Mouse (Mus musculus) ES-Bruce4 (cell line): Measurements from ENCODE around the gene Crtc3. TPM values are rescaled to one million over a fixed set of nuclear protein-coding genes. Genes with fewer than 3 reads are reported as not detected.

Experiments used
- H3K27ac ChIP-seq: 2 replicates; pipeline ENCODE4 v1.5.1; 2012; ENCODE audit warnings: low read length, inconsistent platforms; ENCODE audit not compliant: insufficient read depth
- H3K27me3 ChIP-seq: 2 replicates; pipeline ENCODE4 v1.6.1; 2012; ENCODE audit warnings: mild to moderate bottlenecking, low read length, inconsistent platforms; ENCODE audit not compliant: control insufficient read depth, poor library complexity, insufficient read depth, severe bottlenecking
- H3K36me3 ChIP-seq: 2 replicates; pipeline ENCODE4 v1.6.1; 2012; ENCODE audit warnings: inconsistent platforms, mild to moderate bottlenecking, low read length, moderate library complexity; ENCODE audit not compliant: control insufficient read depth, poor library complexity, insufficient read depth, severe bottlenecking
- H3K4me1 ChIP-seq: one replicate; pipeline ENCODE4 v1.8.1; 2011; ENCODE audit warnings: low read length; ENCODE audit not compliant: control insufficient read depth, insufficient read depth
- H3K4me3 ChIP-seq: 2 replicates; pipeline ENCODE4 v1.5.1; 2011; ENCODE audit warnings: low read depth, mild to moderate bottlenecking, low read length
- H3K9ac ChIP-seq: 2 replicates; pipeline ENCODE4 v1.6.1; 2012; ENCODE audit warnings: low read depth, mild to moderate bottlenecking, inconsistent platforms; ENCODE audit not compliant: poor library complexity, severe bottlenecking
- H3K9me3 ChIP-seq: replicated peaks from 2 replicates; pipeline ENCODE4 v1.6.1; 2012; ENCODE audit warnings: mild to moderate bottlenecking, low read length, inconsistent platforms; ENCODE audit not compliant: control insufficient read depth, poor library complexity, insufficient read depth, severe bottlenecking
- CTCF ChIP-seq: IDR thresholded peaks from one replicate; pipeline ENCODE4 v1.8.1; 2011; ENCODE audit warnings: low read depth, low read length
- EP300 ChIP-seq: IDR thresholded peaks from 2 replicates; pipeline ENCODE4 v1.6.1; 2011; ENCODE audit warnings: low read depth, low read length; ENCODE audit not compliant: insufficient read depth
- POLR2A ChIP-seq: IDR thresholded peaks from one replicate; pipeline ENCODE4 v1.8.1; 2011; ENCODE audit warnings: low read length; ENCODE audit not compliant: insufficient read depth
- polyA plus RNA-seq: library from polyadenylated mRNA; stranded (reverse); fragments of >200 nt; gene quantifications from 2 replicates; pipeline ENCODE4 v1.2.4, GENCODE M21; 2011; ENCODE audit warnings: low read depth; ENCODE audit not compliant: missing spikeins, insufficient read depth, insufficient read length

The Crtc3 gene
- 8.0 and 11.0 TPM in 2 replicates for polyA plus RNA-seq

GRCm38 (mm10) chr7:80688556-80689220 lies at the start of gene Crtc3:
Gene Crtc3 (minus strand): TSS chr7:80688877.
- Histone ChIP-seq H3K9me3 (no peaks in the 10 kb centered on the region), H3K4me3 (peak within 1 kb of the TSS; percentile 86), H3K36me3 (no peaks in the 10 kb centered on the region), H3K27ac (no peak within 1 kb of the TSS), H3K9ac (peak within 1 kb of the TSS; percentile 85), H3K4me1 (no peaks in the 10 kb centered on the region), H3K27me3 (no peaks in the 10 kb centered on the region)
- TF ChIP-seq EP300 (no peak), POLR2A (no peak), CTCF (no peak)

DNA sequence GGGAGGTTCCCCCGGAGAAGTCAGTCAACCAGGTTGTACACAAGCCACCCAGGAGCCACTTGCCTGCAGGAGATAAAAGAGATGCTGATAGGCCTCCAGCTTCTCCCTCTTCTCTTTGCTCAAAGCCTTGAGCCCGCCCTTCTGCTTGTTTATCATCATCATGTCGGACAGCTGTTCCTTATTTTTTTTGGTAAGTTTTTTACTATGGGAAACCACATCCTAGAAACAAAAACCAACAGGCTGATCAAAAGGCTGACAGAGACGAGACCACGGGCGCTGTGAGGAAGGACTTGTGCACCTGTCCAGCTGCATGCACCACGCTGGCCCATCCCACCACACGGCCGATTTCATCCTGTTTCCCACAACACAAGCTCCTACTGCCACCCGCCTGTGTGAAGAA lies 47.5 kb upstream of the Crtc3 start:
- TF ChIP-seq POLR2A = no peak
- TF ChIP-seq CTCF = no peak
- no peak for TF ChIP-seq EP300
- Histone ChIP-seq H3K4me1 (no peaks in the 10 kb centered on the region), H3K36me3 (peaks cover 38% of the 10 kb centered on the region)

DNA sequence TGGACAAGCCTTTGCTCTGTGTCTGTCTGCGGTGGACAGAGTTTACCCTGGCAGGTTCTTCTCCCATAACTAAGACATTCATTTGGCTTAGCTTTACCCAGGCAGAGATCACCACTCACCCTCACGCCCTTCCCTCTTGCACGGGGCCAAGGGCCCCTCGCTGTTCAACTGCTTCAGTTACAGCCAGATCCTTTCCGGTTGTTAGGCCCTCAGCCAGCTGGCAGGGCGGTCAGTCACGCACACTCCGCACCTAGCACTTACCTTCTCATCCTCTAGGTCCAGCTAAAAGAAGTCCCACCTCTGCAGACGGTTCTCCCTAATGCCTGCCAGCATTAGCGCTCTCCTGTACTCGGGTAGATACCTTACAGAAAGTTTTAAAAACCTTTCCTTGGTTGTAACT lies 44.3 kb upstream of the Crtc3 start:
- no peak overlapping the region for H3K9ac ChIP-seq
- no peak overlapping the region for H3K4me3 ChIP-seq
- no peak overlapping the region for H3K27ac ChIP-seq
- H3K36me3 ChIP-seq = peaks cover 24% of the 10 kb centered on the region
- H3K9me3 ChIP-seq = no peaks in the 10 kb centered on the region
- H3K27me3 ChIP-seq = no peaks in the 10 kb centered on the region
- H3K4me1 ChIP-seq = no peaks in the 10 kb centered on the region
- no peak for TF ChIP-seq POLR2A
- TF ChIP-seq EP300 = no peak
- no peak for TF ChIP-seq CTCF

More for the DNA sequence above, 47.5 kb upstream of the Crtc3 start:
- no peak overlapping the region for H3K9ac ChIP-seq
- H3K9me3 ChIP-seq = no peaks in the 10 kb centered on the region
- H3K4me3 ChIP-seq = no peak overlapping the region
- H3K27me3 ChIP-seq = no peaks in the 10 kb centered on the region
- no peak overlapping the region for H3K27ac ChIP-seq

DNA sequence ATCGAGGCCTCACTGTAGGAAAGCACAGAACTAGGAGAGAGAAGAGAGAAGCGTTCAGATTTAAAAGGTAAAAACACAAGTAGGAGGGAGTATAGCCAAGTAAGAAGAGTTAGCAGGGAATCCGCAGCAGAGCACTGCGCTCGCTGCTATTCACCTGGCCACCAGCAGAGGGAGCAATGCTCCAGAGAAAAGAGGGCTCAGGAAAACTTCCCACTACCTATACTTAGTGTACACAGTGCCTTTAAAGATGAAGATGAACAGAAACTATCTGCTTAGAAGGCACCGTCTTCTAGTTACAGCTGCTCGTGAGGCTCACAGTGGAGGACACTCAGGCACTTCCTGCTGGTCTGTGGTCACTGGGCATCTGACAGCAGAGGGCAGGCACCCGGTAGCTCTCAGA lies 41.0 kb upstream of the Crtc3 start:
- Histone ChIP-seq H3K4me1 (no peaks in the 10 kb centered on the region), H3K27me3 (no peaks in the 10 kb centered on the region), H3K4me3 (no peak overlapping the region), H3K9me3 (no peaks in the 10 kb centered on the region), H3K36me3 (peaks cover 34% of the 10 kb centered on the region), H3K9ac (no peak overlapping the region), H3K27ac (no peak overlapping the region)
- TF ChIP-seq POLR2A (no peak), CTCF (peak; percentile 92)

GRCm38 (mm10) chr7:80721041-80721440 lies 32.4 kb upstream of the Crtc3 start:
- H3K27ac ChIP-seq = no peak overlapping the region
- H3K4me1 ChIP-seq = no peaks in the 10 kb centered on the region
- peaks cover 28% of the 10 kb centered on the region for H3K36me3 ChIP-seq
- no peak for TF ChIP-seq EP300
- TF ChIP-seq CTCF = no peak
- no peak for TF ChIP-seq POLR2A
- H3K27me3 ChIP-seq = no peaks in the 10 kb centered on the region
- H3K4me3 ChIP-seq = no peak overlapping the region
- H3K9ac ChIP-seq = no peak overlapping the region
- no peaks in the 10 kb centered on the region for H3K9me3 ChIP-seq

DNA sequence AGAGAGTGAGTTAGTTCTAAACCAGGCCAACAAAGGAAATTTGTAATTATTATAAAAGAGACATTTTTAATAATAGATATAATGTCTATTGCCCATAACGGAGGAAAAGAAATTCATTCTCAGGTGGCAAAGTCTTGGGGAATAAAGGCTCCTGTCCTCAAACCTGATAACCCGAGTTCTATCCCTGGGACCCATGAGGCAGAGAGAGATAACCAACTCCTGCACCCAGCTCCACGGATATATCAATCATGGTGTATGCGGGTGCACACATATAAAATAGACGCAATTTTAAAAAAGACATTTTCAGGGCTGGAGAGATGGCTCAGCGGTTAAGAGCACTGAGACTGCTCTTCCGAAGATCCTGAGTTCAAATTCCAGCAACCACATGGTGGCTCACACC lies 30.9 kb upstream of the Crtc3 start:
- H3K27me3 ChIP-seq = no peaks in the 10 kb centered on the region
- no peak overlapping the region for H3K9ac ChIP-seq
- no peaks in the 10 kb centered on the region for H3K9me3 ChIP-seq
- no peak overlapping the region for H3K4me3 ChIP-seq
- H3K36me3 ChIP-seq = peaks cover 22% of the 10 kb centered on the region
- no peaks in the 10 kb centered on the region for H3K4me1 ChIP-seq
- TF ChIP-seq CTCF (no peak), EP300 (no peak), POLR2A (no peak)
- no peak overlapping the region for H3K27ac ChIP-seq
